Mouse (Mus musculus) stomach, postnatal 0 days (tissue): ENCODE data around the gene Bhlhe40.

Source experiments
- CTCF ChIP-seq: IDR thresholded peaks from 2 replicates; pipeline ENCODE4 v1.5.1; 2016; ENCODE audit warnings: antibody characterized with exemption, low read depth, mild to moderate bottlenecking, moderate library complexity
- EP300 ChIP-seq: optimal IDR thresholded peaks from 2 replicates; pipeline ENCODE3; 2016; ENCODE audit warnings: antibody characterized with exemption

DNA sequence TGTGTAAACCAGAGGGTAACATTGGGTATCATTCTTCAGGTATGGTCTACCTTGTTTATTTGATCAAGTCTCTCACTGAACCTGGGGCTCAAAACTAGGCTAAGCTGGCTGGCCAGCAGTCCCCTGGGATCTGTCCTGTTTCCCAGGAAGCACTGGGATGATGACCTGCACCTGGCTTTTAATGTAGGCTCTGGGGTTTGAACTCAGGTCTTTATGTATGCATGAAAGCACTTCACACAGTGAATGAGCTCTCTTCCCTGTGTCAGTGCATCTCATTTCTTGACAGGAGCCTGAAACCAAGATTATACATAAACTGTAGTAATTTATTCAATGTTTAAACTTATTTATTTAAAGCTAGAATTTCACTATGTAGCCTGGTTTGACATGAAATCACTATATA, 51.7 kb downstream of the Bhlhe40 start:
- TF ChIP-seq CTCF, result no peak
- no peak for TF ChIP-seq EP300
